ENCODE assay signal across 8 mouse cellular contexts in the genomic region with DNA sequence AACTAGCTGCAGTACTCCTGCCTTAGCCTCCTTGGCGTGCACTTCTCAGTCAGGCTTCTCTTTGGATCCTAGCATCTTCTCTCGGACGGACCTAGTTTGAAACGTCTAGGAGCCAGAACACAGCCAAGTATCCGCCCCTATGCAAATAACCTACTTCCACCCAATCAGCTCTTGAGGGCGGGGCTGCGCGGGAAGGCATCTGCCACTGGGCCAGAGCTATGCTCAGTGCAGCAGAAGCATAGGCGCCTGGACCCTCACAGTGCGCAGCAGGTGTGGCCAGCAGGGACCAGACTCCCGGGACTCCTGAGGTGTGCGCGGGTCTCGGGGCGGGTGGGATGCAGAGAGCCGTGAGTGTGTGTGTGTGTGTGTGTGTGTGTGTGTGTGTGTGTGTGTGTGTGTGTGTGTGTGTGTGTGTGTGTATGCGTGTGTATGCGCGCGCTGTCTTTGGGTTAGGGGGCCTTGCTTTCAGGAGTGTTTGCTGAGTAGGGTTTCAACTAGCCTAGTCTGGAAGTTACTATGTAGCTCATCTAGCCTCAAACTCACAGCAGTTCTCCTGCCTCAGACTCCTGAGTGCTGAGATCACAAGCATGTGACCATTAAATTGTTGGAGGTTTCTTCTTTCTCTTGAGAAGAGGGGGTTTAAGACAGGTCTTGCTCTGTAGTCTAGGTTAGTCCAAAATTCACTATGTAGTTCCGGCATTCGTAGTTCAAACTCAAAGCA. TPM values are rescaled to one million over a fixed set of nuclear protein-coding genes. Genes with fewer than 3 reads are reported as not detected.
DNase-seq lines count a peak whose midpoint lies in the region; ATAC-seq and TF ChIP-seq lines count a peak whose summit lies in the region.

No protein-coding gene starts in this region.

- no peaks in the 10 kb centered on the region for H3K9me3 ChIP-seq in intestine, postnatal 0 days (ENCODE audit: control insufficient read depth)
- H3K9me3 ChIP-seq in liver, embryonic 14.5 days (ENCODE audit: control insufficient read depth, low read length) = no peaks in the 10 kb centered on the region
- no peaks in the 10 kb centered on the region for H3K9me3 ChIP-seq in stomach, postnatal 0 days (ENCODE audit: control insufficient read depth, low read length)

- H3K4me1 ChIP-seq in intestine, postnatal 0 days (replicated peaks; ENCODE audit: control insufficient read depth, insufficient read depth, low read length) = no peaks in the 10 kb centered on the region
- peaks cover 0 to 4% of the 10 kb centered on the region in 2 experiments; a peak in 1 of 4 replicates for H3K4me1 ChIP-seq in liver, embryonic 14.5 days (replicated peaks; ENCODE audit: control insufficient read depth in 2 of 2, insufficient read depth in 2 of 2, low read length in 1 of 2)
- no peaks in the 10 kb centered on the region for H3K4me1 ChIP-seq in stomach, postnatal 0 days (replicated peaks; ENCODE audit: control insufficient read depth, insufficient read depth)

- TF ChIP-seq CTCF in intestine, postnatal 0 days (IDR thresholded peaks at IDR 0.05; ENCODE audit: low read depth) = no peak
- no peak for TF ChIP-seq CTCF in liver, embryonic 14.5 days (IDR thresholded peaks at IDR 0.05; ENCODE audit: low read depth)
- no peak for TF ChIP-seq CTCF in stomach, postnatal 0 days (IDR thresholded peaks at IDR 0.05; ENCODE audit: low read depth)

- no peak overlapping the region for H3K27ac ChIP-seq in intestine, postnatal 0 days (ENCODE audit: low read depth, low read length)
- H3K27ac ChIP-seq in liver, embryonic 14.5 days = no peak overlapping the region
- H3K27ac ChIP-seq in stomach, postnatal 0 days (replicated peaks) = no peak overlapping the region

- no peak overlapping the region for H3K4me3 ChIP-seq in intestine, postnatal 0 days (ENCODE audit: low read depth, low read length)
- H3K4me3 ChIP-seq in liver, embryonic 14.5 days (ENCODE audit: insufficient read depth in 1 of 2, low read depth in 2 of 2, low read length in 2 of 2) = no peak overlapping the region
- no peak overlapping the region for H3K4me3 ChIP-seq in stomach, postnatal 0 days (ENCODE audit: low read depth, low read length)

- WGBS in intestine, postnatal 0 days = 9% methylated on average over 22 of the region's 22 CpGs
- 15% methylated on average over 22 of the region's 22 CpGs for whole genome bisulfite sequencing in liver, embryonic 14.5 days (ENCODE audit: insufficient replicate concordance)
- 14% methylated on average over 20 of the region's 22 CpGs for WGBS in stomach, postnatal 0 days

- no peaks in the 10 kb centered on the region for H3K27me3 ChIP-seq in intestine, postnatal 0 days (replicated peaks; ENCODE audit: control insufficient read depth, insufficient read depth, low read length)
- no peaks in the 10 kb centered on the region for H3K27me3 ChIP-seq in liver, embryonic 14.5 days (ENCODE audit: control insufficient read depth, insufficient read depth, low read length)
- H3K27me3 ChIP-seq in stomach, postnatal 0 days (ENCODE audit: control insufficient read depth, insufficient read depth, low read length) = no peaks in the 10 kb centered on the region

- H3K9ac ChIP-seq in intestine, postnatal 0 days (ENCODE audit: low read depth, low read length) = no peak overlapping the region
- H3K9ac ChIP-seq in liver, embryonic 14.5 days (replicated peaks) = no peak overlapping the region
- H3K9ac ChIP-seq in stomach, postnatal 0 days (ENCODE audit: low read length) = 0 out of 2 replicates have a peak overlapping the region, but pooled peaks have one; percentile 18

- peak overlapping the region; percentile 44 for H3K4me2 ChIP-seq in intestine, postnatal 0 days (replicated peaks; ENCODE audit: low read depth)
- peak overlapping the region; percentile 55 for H3K4me2 ChIP-seq in liver, embryonic 14.5 days (ENCODE audit: low read depth)
- H3K4me2 ChIP-seq in stomach, postnatal 0 days (replicated peaks; ENCODE audit: low read depth) = peak overlapping the region; percentile 23; the same call in 1 of the 2 replicates

- H3K36me3 ChIP-seq in intestine, postnatal 0 days (ENCODE audit: control insufficient read depth, insufficient read depth) = no peaks in the 10 kb centered on the region
- H3K36me3 ChIP-seq in liver, embryonic 14.5 days (replicated peaks; ENCODE audit: control insufficient read depth, insufficient read depth, low read depth) = no peaks in the 10 kb centered on the region
- no peaks in the 10 kb centered on the region for H3K36me3 ChIP-seq in stomach, postnatal 0 days (ENCODE audit: control insufficient read depth, insufficient read depth, low read length)

- DNase-seq in urinary bladder, postnatal 14 days (ENCODE audit: low spot score) = peak; percentile 80
- DNase-seq in urinary bladder, postnatal 10 days (ENCODE audit: low spot score) = no peak
- DNase-seq in embryo, embryonic 11.5 days (ENCODE audit: low read depth, low spot score) = peak; percentile 67
- peak; percentile 51 to 67 for DNase-seq in heart, adult 18-20 months
- DNase-seq in liver, embryonic 14.5 days (ENCODE audit: low read depth in 3 of 3, low spot score in 3 of 3) = peak; percentile 65 to 73 (median 70)
- peak; percentile 74 for DNase-seq in neural tube, embryonic 10.5 days (ENCODE audit: extremely low spot score, low spot score)
- DNase-seq in stomach, postnatal 0 days (ENCODE audit: low spot score) = peak; percentile 86

- peak; percentile 86 for ATAC-seq in intestine, postnatal 0 days
- ATAC-seq in liver, embryonic 14.5 days (ENCODE audit: insufficient read depth) = peak; percentile 89
- ATAC-seq in stomach, postnatal 0 days (ENCODE audit: low FRiP score, low TSS enrichment) = peak; percentile 92

- TF ChIP-seq EP300 in liver, embryonic 14.5 days (IDR thresholded peaks at IDR 0.05; ENCODE audit: low read depth) = no peak
- no peak for TF ChIP-seq EP300 in stomach, postnatal 0 days (optimal IDR thresholded peaks at IDR 0.05)

RNA-seq across cellular contexts. Expression of a gene that starts 13.2 kb away (rescaled TPM):
- under 1 TPM in 1 of 2 experiments, not detected in 1; 0.31 TPM for total RNA-seq in heart, adult 18-20 months (2021)
- 0.12 TPM in 1 of 2 replicates, not detected in the other for polyA plus RNA-seq in intestine, postnatal 0 days (2015; fragmentation: Nextera tagmentation; extraction: Ambion mirVana)
- 0.03 and 0.04 TPM in 2 replicates for polyA plus RNA-seq in liver, embryonic 14.5 days (2012; rRNA removed)
- not detected in 2 replicates for polyA plus RNA-seq in liver, embryonic 14.5 days (2014; fragmentation: Nextera tagmentation; extraction: Ambion mirVana)
- 0.10 TPM in 1 of 2 replicates, not detected in the other for polyA plus RNA-seq in stomach, postnatal 0 days (2015; fragmentation: Nextera tagmentation; extraction: Ambion mirVana)

RNA-seq across cellular contexts. Expression of a gene that starts 13.4 kb away (rescaled TPM):
- total RNA-seq in heart, adult 18-20 months (2021) = 10 to 100 TPM; 17.6 to 28.5 TPM
- polyA plus RNA-seq in intestine, postnatal 0 days (2015; fragmentation: Nextera tagmentation; extraction: Ambion mirVana) = 29.2 and 32.5 TPM in 2 replicates
- 27.0 and 27.1 TPM in 2 replicates for polyA plus RNA-seq in liver, embryonic 14.5 days (2012; rRNA removed)
- 25.1 and 25.4 TPM in 2 replicates for polyA plus RNA-seq in liver, embryonic 14.5 days (2014; fragmentation: Nextera tagmentation; extraction: Ambion mirVana)
- 30.1 and 30.5 TPM in 2 replicates for polyA plus RNA-seq in stomach, postnatal 0 days (2015; fragmentation: Nextera tagmentation; extraction: Ambion mirVana)

RNA-seq across cellular contexts. Expression of a gene that starts 13.7 kb away (rescaled TPM):
- 10 to 100 TPM; 19.8 to 19.9 TPM for total RNA-seq in heart, adult 18-20 months (2021)
- 11.1 and 11.2 TPM in 2 replicates for polyA plus RNA-seq in intestine, postnatal 0 days (2015; fragmentation: Nextera tagmentation; extraction: Ambion mirVana)
- polyA plus RNA-seq in liver, embryonic 14.5 days (2012; rRNA removed) = 5.3 and 6.4 TPM in 2 replicates
- polyA plus RNA-seq in liver, embryonic 14.5 days (2014; fragmentation: Nextera tagmentation; extraction: Ambion mirVana) = 6.1 and 7.0 TPM in 2 replicates
- polyA plus RNA-seq in stomach, postnatal 0 days (2015; fragmentation: Nextera tagmentation; extraction: Ambion mirVana) = 8.9 and 9.8 TPM in 2 replicates

RNA-seq across cellular contexts. Expression of a gene that starts 19.5 kb away (rescaled TPM):
- total RNA-seq in heart, adult 18-20 months (2021) = 100 to 1,000 TPM in 1 of 2 experiments, 10 to 100 TPM in 1; 90.1 to 101 TPM
- polyA plus RNA-seq in intestine, postnatal 0 days (2015; fragmentation: Nextera tagmentation; extraction: Ambion mirVana) = 40.0 and 42.0 TPM in 2 replicates
- 33.0 and 38.0 TPM in 2 replicates for polyA plus RNA-seq in liver, embryonic 14.5 days (2012; rRNA removed)
- 15.6 TPM in 2 replicates for polyA plus RNA-seq in liver, embryonic 14.5 days (2014; fragmentation: Nextera tagmentation; extraction: Ambion mirVana)
- 38.2 and 40.8 TPM in 2 replicates for polyA plus RNA-seq in stomach, postnatal 0 days (2015; fragmentation: Nextera tagmentation; extraction: Ambion mirVana)

RNA-seq across cellular contexts. Expression of a gene that starts 21.6 kb away (rescaled TPM):
- 1 to 10 TPM; 7.5 to 7.9 TPM for total RNA-seq in heart, adult 18-20 months (2021)
- polyA plus RNA-seq in intestine, postnatal 0 days (2015; fragmentation: Nextera tagmentation; extraction: Ambion mirVana) = 44.0 and 44.1 TPM in 2 replicates
- 9.3 and 11.1 TPM in 2 replicates for polyA plus RNA-seq in liver, embryonic 14.5 days (2012; rRNA removed)
- polyA plus RNA-seq in liver, embryonic 14.5 days (2014; fragmentation: Nextera tagmentation; extraction: Ambion mirVana) = 11.8 and 12.0 TPM in 2 replicates
- 31.9 and 33.6 TPM in 2 replicates for polyA plus RNA-seq in stomach, postnatal 0 days (2015; fragmentation: Nextera tagmentation; extraction: Ambion mirVana)
